Mouse (Mus musculus) kidney, embryonic 14.5 days (tissue): ENCODE results near the gene Zp1. TPM values are rescaled to one million over a fixed set of nuclear protein-coding genes. Genes with fewer than 3 reads are reported as not detected.

ENCODE experiments used
- ATAC-seq: fragments of 200-750 bp; cut with Nextera tagmentation; 2 replicates; pipeline ENCODE4 v1.8.0; 2017; ENCODE audit warnings: moderate number of reproducible peaks, mild to moderate bottlenecking, moderate TSS enrichment, moderate library complexity; ENCODE audit not compliant: low FRiP score, low TSS enrichment
- H3K27ac ChIP-seq: fragments of 300-500 bp; sonication (generic); 2 replicates; pipeline ENCODE4 v1.5.1; 2014; ENCODE audit warnings: low read depth, mild to moderate bottlenecking, low read length, moderate library complexity, mixed read lengths
- H3K27me3 ChIP-seq: fragments of 300-500 bp; sonication (generic); 2 replicates; pipeline ENCODE4 v1.6.1; 2014; ENCODE audit warnings: mild to moderate bottlenecking, low read length; ENCODE audit not compliant: control insufficient read depth, insufficient read depth
- H3K36me3 ChIP-seq: fragments of 300-500 bp; sonication (generic); 2 replicates; pipeline ENCODE4 v1.6.1; 2014; ENCODE audit warnings: low read length, mixed read lengths; ENCODE audit not compliant: control insufficient read depth, insufficient read depth
- H3K4me1 ChIP-seq: fragments of 300-500 bp; sonication (generic); 2 replicates; pipeline ENCODE4 v1.6.1; 2014; ENCODE audit warnings: low read length, mixed read lengths; ENCODE audit not compliant: control insufficient read depth, insufficient read depth
- H3K4me2 ChIP-seq: fragments of 300-500 bp; sonication (generic); replicated peaks from 2 replicates; pipeline ENCODE4 v1.6.1; 2014; ENCODE audit warnings: low read depth, mild to moderate bottlenecking, low read length
- H3K4me3 ChIP-seq: fragments of 300-500 bp; sonication (generic); 2 replicates; pipeline ENCODE4 v1.5.1; 2014; ENCODE audit warnings: mild to moderate bottlenecking, low read length
- H3K9ac ChIP-seq: fragments of 300-500 bp; sonication (generic); 2 replicates; pipeline ENCODE4 v1.6.1; 2014; ENCODE audit warnings: low read depth, mild to moderate bottlenecking, low read length, moderate library complexity
- H3K9me3 ChIP-seq: fragments of 300-500 bp; sonication (generic); 2 replicates; pipeline ENCODE4 v1.6.1; 2016; ENCODE audit warnings: low read length; ENCODE audit not compliant: control insufficient read depth
- WGBS: fragments of 180-500 bp; shearing (Covaris S2); extraction: QIAGEN DNeasy Blood & Tissue Kit; methylation state at CpG from one replicate; pipeline ENCODE4 v1.1.7; 2014; 5-methylcytosine and 5-hydroxymethylcytosine counted together
- polyA plus RNA-seq: library from polyadenylated mRNA; unstranded; fragments of >200 nt; fragmentation: Nextera tagmentation; extraction: Ambion mirVana; gene quantifications from 2 replicates; pipeline ENCODE4 v1.2.1, GENCODE M21; 2014

Zp1 gene
- polyA plus RNA-seq, 1 experiment from 2014 or later, result not detected

DNA sequence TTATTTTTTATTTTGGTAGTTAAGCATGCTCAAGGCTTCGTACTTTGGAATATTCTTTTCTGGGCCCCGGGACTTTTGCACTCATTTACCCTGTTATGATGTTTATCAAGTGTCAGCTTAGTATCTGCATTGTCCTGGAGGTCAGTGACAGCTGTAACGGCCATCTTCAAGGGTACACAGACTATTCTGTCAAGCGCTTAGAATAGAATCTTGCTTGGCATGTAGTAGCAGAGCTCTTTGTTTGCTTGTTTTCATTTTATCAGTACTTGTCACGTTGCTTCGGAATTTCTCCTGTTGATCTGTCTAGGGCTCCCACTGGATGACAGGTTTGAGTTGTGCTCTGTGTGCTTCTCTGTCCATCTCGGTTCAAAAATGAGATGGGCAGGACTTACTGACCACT is 23.6 kb downstream of the Zp1 start:
- Histone ChIP-seq H3K4me3 (no peak overlapping the region; the same call in 1 of the 2 replicates), H3K27me3 (no peaks in the 10 kb centered on the region), H3K9me3 (no peaks in the 10 kb centered on the region), H3K4me2 (peak overlapping the region; percentile 86), H3K9ac (peak overlapping the region; percentile 83; the same call in 1 of the 2 replicates), H3K27ac (no peak overlapping the region), H3K36me3 (peaks cover 48% of the 10 kb centered on the region), H3K4me1 (peaks cover 14% of the 10 kb centered on the region; the same call in 1 of the 2 replicates)
- no peak for ATAC-seq
- WGBS, result 77% methylated on average over 7 of the region's 7 CpGs

- WGBS, result 1% methylated on average over 16 of the region's 16 CpGs
- no peak for ATAC-seq
- Histone ChIP-seq H3K4me3 (peak overlapping the region; percentile 79), H3K27ac (peak overlapping the region; percentile 85), H3K9ac (peak overlapping the region; percentile 83), H3K4me1 (peaks cover 14% of the 10 kb centered on the region; the same call in 1 of the 2 replicates), H3K9me3 (no peaks in the 10 kb centered on the region), H3K36me3 (peaks cover 37% of the 10 kb centered on the region), H3K27me3 (no peaks in the 10 kb centered on the region), H3K4me2 (peak overlapping the region; percentile 86)
Observed at GRCm38 (mm10) chr19:10895708-10896107, 24.7 kb downstream of the Zp1 start.

DNA sequence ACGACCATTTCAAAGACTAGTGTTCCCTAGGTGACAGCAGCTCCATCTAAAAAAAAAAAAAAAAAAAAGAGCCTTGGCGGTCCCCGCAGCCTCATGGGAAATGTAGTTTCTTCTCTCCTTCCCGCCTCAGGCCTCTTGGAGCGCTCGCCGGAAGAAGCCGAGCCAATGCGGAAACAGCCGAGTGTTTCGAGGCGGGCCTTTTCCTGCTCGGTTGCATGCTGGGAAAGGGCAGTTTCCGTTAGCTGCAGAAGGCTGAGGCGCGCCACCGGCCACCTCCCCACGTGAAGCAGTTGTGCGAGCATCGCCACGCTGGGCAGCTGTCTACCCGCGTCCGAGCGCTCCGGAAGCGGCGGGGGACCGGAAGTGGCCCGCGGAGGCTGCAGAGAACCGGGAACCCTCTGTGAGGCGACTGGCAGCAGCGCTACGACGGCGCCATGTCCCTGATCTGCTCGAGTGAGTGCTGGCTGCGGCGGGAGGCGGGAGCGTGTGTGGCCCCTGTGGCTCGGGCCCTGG is 25.4 kb downstream of the Zp1 start, which contains the start of gene Prpf19:
Gene Prpf19, plus strand, starts transcription at position 216 of the 513 bp plus-strand sequence.
- Histone ChIP-seq H3K27me3 (no peaks in the 10 kb centered on the region), H3K9ac (peak within 1 kb of the TSS; percentile 83), H3K4me1 (peaks cover 14% of the 10 kb centered on the region; the same call in 1 of the 2 replicates), H3K4me2 (peak within 1 kb of the TSS; percentile 86), H3K36me3 (peaks cover 30% of the 10 kb centered on the region), H3K27ac (peak within 1 kb of the TSS; percentile 85), H3K4me3 (peak within 1 kb of the TSS; percentile 79), H3K9me3 (no peaks in the 10 kb centered on the region)
- ATAC-seq, result peak; percentile 96
- WGBS, result 0% methylated on average over 42 of the region's 43 CpGs

DNA sequence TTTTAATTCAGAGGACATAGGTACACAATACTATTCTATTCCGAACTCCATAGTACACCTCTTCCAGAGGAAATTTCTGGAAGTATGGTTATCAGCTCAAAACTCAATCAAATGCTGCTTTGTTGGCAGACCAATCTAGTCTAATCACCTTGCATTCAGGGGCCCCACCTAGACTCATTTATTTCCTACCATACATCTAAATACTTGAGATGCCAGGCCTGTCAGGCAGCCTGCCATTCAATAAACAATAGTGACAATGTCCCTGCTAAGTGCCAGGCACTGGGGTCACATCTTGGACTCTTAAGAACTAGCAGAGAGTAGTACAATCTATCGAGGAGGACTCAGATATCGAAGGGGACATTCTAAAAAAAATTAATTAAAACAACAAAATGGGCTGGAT is 28.2 kb downstream of the Zp1 start:
- Histone ChIP-seq H3K4me3 (no peak overlapping the region), H3K27ac (no peak overlapping the region), H3K27me3 (no peaks in the 10 kb centered on the region), H3K9me3 (no peaks in the 10 kb centered on the region), H3K9ac (no peak overlapping the region), H3K4me2 (no peak overlapping the region), H3K4me1 (peaks cover 11% of the 10 kb centered on the region; the same call in 1 of the 2 replicates), H3K36me3 (peaks cover 2% of the 10 kb centered on the region; the same call in 1 of the 2 replicates)
- no peak for ATAC-seq
- WGBS, result 89% methylated on average over 3 of the region's 3 CpGs

GRCm38 (mm10) chr19:10881426-10882154 is 38.8 kb downstream of the Zp1 start, which contains the start of gene Tmem109:
TSS of gene Tmem109 (minus strand) at chr19:10882001.
- WGBS, result under 1% methylated on average over 49 of the region's 49 CpGs
- Histone ChIP-seq H3K27me3 (no peaks in the 10 kb centered on the region), H3K36me3 (peaks cover 6% of the 10 kb centered on the region; the same call in 1 of the 2 replicates), H3K9me3 (peaks cover 6% of the 10 kb centered on the region; the same call in 1 of the 2 replicates), H3K9ac (peak within 1 kb of the TSS; percentile 68), H3K4me1 (peaks cover 10% of the 10 kb centered on the region), H3K4me2 (peak within 1 kb of the TSS; percentile 94), H3K27ac (peak within 1 kb of the TSS; percentile 84), H3K4me3 (peak within 1 kb of the TSS; percentile 64)
- peak; percentile 92 for ATAC-seq

DNA sequence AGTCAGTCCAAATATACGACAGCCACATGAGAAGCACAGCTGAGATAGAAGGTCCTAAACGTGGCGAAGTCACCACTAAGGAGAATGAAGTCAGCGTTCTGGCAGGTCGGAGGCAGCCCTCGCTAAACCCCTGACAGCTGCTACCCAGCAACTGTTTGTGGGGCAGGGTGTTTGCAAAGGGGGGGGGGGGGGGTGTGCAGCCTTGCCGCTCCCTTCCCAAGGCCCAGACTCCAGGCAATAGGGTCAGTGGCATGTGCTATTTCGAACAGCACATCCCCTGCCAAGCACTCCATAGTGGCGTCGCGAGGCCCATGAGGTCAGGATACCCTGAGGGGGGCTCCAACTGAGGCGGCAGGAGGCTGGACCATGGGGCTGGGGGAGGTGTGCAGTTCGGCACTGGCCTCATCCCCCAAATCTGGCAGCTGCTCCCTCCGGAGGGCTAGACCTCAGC is 39.4 kb downstream of the Zp1 start:
- ATAC-seq, result no peak; the same call in 1 of the 2 replicates
- Histone ChIP-seq H3K9me3 (peaks cover 5% of the 10 kb centered on the region; the same call in 1 of the 2 replicates), H3K9ac (peak overlapping the region; percentile 68), H3K4me2 (peak overlapping the region; percentile 94), H3K36me3 (peaks cover 6% of the 10 kb centered on the region; the same call in 1 of the 2 replicates), H3K4me3 (peak overlapping the region; percentile 64), H3K27ac (peak overlapping the region; percentile 84; the same call in 1 of the 2 replicates), H3K27me3 (no peaks in the 10 kb centered on the region), H3K4me1 (peaks cover 10% of the 10 kb centered on the region)
- whole genome bisulfite sequencing, result 1% methylated on average over 14 of the region's 14 CpGs

DNA sequence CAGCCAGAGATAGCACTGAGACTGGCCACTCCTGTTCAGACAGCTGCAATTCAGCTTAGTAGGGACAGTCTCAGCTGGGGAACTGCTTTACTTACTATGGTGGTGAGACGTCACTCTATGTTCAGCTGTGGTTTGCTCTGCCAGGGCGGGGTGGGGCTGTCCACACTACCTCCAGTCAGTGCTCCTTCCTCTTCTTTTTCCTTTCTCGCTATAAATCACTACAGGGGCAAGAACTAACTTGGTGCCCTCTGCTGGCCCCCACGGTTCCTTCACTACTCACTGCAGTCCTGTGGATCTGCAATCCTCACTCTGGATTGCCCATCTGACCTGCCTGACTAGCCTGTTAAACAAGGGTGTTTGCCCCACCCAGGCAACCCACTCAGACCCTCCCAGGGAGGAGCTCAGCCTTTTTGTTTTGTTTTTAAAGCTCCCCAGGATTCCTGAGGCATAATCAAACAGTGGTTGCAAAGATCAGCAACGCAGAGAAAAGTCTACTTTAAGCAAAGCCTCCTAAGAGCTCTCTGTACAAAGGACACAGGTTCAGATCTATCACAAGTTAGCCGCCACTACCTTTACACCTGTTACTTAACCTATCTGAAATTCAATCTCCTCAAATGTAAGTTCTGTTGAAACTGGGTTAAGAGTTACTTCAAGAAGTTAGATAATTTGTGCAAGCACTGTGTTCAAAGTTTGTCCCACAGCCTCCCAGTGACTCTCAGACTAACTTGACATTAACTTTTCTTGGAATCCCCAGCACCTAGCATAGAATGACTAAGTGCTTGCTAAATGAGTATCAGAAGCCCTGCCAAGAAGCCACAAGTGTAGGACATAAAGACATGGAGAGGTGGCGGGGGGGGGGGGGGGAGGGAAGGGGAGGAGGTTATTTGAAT is 40.1 kb downstream of the Zp1 start:
- H3K9ac ChIP-seq, result peak overlapping the region; percentile 68; the same call in 1 of the 2 replicates
- no peaks in the 10 kb centered on the region for H3K27me3 ChIP-seq
- peaks cover 4% of the 10 kb centered on the region; the same call in 1 of the 2 replicates for H3K9me3 ChIP-seq
- peak overlapping the region; percentile 64 for H3K4me3 ChIP-seq
- H3K4me1 ChIP-seq, result peaks cover 10% of the 10 kb centered on the region
- 43% methylated on average over 7 of the region's 7 CpGs for WGBS
- ATAC-seq, result no peak
- peaks cover 6% of the 10 kb centered on the region; the same call in 1 of the 2 replicates for H3K36me3 ChIP-seq
- H3K27ac ChIP-seq, result no peak overlapping the region
- H3K4me2 ChIP-seq, result peak overlapping the region; percentile 94

GRCm38 (mm10) chr19:10878201-10878837 is 42.1 kb downstream of the Zp1 start:
- no peaks in the 10 kb centered on the region for H3K9me3 ChIP-seq
- no peak for ATAC-seq
- H3K4me2 ChIP-seq, result no peak overlapping the region
- H3K27ac ChIP-seq, result no peak overlapping the region
- WGBS, result 85% methylated on average over 7 of the region's 7 CpGs
- no peaks in the 10 kb centered on the region for H3K27me3 ChIP-seq
- peaks cover 10% of the 10 kb centered on the region for H3K4me1 ChIP-seq
- peaks cover 18% of the 10 kb centered on the region for H3K36me3 ChIP-seq
- H3K4me3 ChIP-seq, result no peak overlapping the region
- no peak overlapping the region for H3K9ac ChIP-seq
